Mouse (Mus musculus): ENCODE results near the gene Artn.

GRCm38 (mm10) chr4:117885994-117886393 is 43.6 kb downstream of the Artn start:
- TF ChIP-seq POLR2A (IDR thresholded peaks at IDR 0.05; ENCODE audit: insufficient read depth, low read depth, low read length) (no peak), CTCF (IDR thresholded peaks at IDR 0.05; ENCODE audit: insufficient read depth, low read depth, low read length) (no peak)

Measured in olfactory bulb, adult 2 months (tissue).